Comparison of ENCODE assay signal across 14 mouse cellular contexts in genomic region chr12:91667741-91668140, GRCm38 (mm10).
A peak's percentile ranks its signal among the peaks of the same experiment; 100 is the strongest.
DNase-seq lines count a peak whose midpoint lies in the region; ATAC-seq and TF ChIP-seq lines count a peak whose summit lies in the region.
"Had no signal": no experiment of that assay in that cellular context is flagged by ENCODE, and none has a peak within 500 bp of the region (broad histone marks: within the 10 kb centered on the region; RNA-seq: fewer than 3 reads in every experiment).

No protein-coding gene starts in this region.

- WGBS in embryonic facial prominence, embryonic 14.5 days = 67% methylated on average over 7 of the region's 7 CpGs
- WGBS in embryonic facial prominence, embryonic 10.5 days = 84% methylated on average over 7 of the region's 7 CpGs
- WGBS in hindbrain, postnatal 0 days = 45% methylated on average over 7 of the region's 7 CpGs
- WGBS in hindbrain, embryonic 16.5 days = 49% methylated on average over 7 of the region's 7 CpGs
- 44% methylated on average over 7 of the region's 7 CpGs for WGBS in intestine, postnatal 0 days
- 91% methylated on average over 7 of the region's 7 CpGs for WGBS in midbrain, embryonic 10.5 days

- no peak for ATAC-seq in embryonic facial prominence, embryonic 14.5 days (ENCODE audit: low read depth)
- ATAC-seq in hindbrain, postnatal 0 days = 0 out of 2 replicates have a peak, but pooled peaks have one; percentile 8
- ATAC-seq in hindbrain, embryonic 16.5 days = no peak; the same call in 1 of the 2 replicates
- peak; percentile 32; the same call in 1 of the 2 replicates for ATAC-seq in intestine, postnatal 0 days

- no peaks in the 10 kb centered on the region for H3K36me3 ChIP-seq in embryonic facial prominence, embryonic 14.5 days (ENCODE audit: control insufficient read depth, insufficient read depth, low read length)
- H3K36me3 ChIP-seq in embryonic facial prominence, embryonic 10.5 days (replicated peaks) = no peaks in the 10 kb centered on the region
- no peaks in the 10 kb centered on the region for H3K36me3 ChIP-seq in hindbrain, postnatal 0 days (ENCODE audit: insufficient read depth, low read length)
- H3K36me3 ChIP-seq in hindbrain, embryonic 16.5 days (ENCODE audit: control insufficient read depth, insufficient read depth, low read length) = no peaks in the 10 kb centered on the region
- no peaks in the 10 kb centered on the region for H3K36me3 ChIP-seq in intestine, postnatal 0 days (ENCODE audit: control insufficient read depth, insufficient read depth)
- H3K36me3 ChIP-seq in midbrain, embryonic 10.5 days = no peaks in the 10 kb centered on the region
- H3K36me3 ChIP-seq: embryonic facial prominence, embryonic 15.5 days; heart, embryonic 13.5 days had no signal

- no peak overlapping the region for H3K4me3 ChIP-seq in embryonic facial prominence, embryonic 14.5 days (ENCODE audit: low read depth, low read length)
- no peak overlapping the region for H3K4me3 ChIP-seq in embryonic facial prominence, embryonic 10.5 days
- no peak overlapping the region for H3K4me3 ChIP-seq in hindbrain, postnatal 0 days (ENCODE audit: low read length)
- H3K4me3 ChIP-seq in hindbrain, embryonic 16.5 days (ENCODE audit: low read length) = no peak overlapping the region
- H3K4me3 ChIP-seq in intestine, postnatal 0 days (ENCODE audit: low read depth, low read length) = no peak overlapping the region
- H3K4me3 ChIP-seq in midbrain, embryonic 10.5 days = no peak overlapping the region
- H3K4me3 ChIP-seq: embryonic facial prominence, embryonic 15.5 days; heart, embryonic 13.5 days had no signal

- H3K27ac ChIP-seq in embryonic facial prominence, embryonic 14.5 days (replicated peaks; ENCODE audit: low read depth, low read length) = no peak overlapping the region
- no peak overlapping the region for H3K27ac ChIP-seq in embryonic facial prominence, embryonic 10.5 days (replicated peaks)
- no peak overlapping the region for H3K27ac ChIP-seq in hindbrain, postnatal 0 days
- H3K27ac ChIP-seq in hindbrain, embryonic 16.5 days (ENCODE audit: low read depth, low read length) = no peak overlapping the region
- peak overlapping the region; percentile 60 for H3K27ac ChIP-seq in intestine, postnatal 0 days (ENCODE audit: low read depth, low read length)
- no peak overlapping the region for H3K27ac ChIP-seq in midbrain, embryonic 10.5 days (replicated peaks)
- H3K27ac ChIP-seq: embryonic facial prominence, embryonic 15.5 days; heart, embryonic 13.5 days had no signal

- TF ChIP-seq CTCF in hindbrain, postnatal 0 days (IDR thresholded peaks at IDR 0.05; ENCODE audit: low read depth) = no peak
- no peak for TF ChIP-seq CTCF in intestine, postnatal 0 days (IDR thresholded peaks at IDR 0.05; ENCODE audit: low read depth)

- no peaks in the 10 kb centered on the region for H3K9me3 ChIP-seq in embryonic facial prominence, embryonic 14.5 days (ENCODE audit: control insufficient read depth, low read length)
- H3K9me3 ChIP-seq in embryonic facial prominence, embryonic 10.5 days = no peaks in the 10 kb centered on the region
- no peaks in the 10 kb centered on the region for H3K9me3 ChIP-seq in hindbrain, postnatal 0 days (ENCODE audit: low read length)
- H3K9me3 ChIP-seq in hindbrain, embryonic 16.5 days (ENCODE audit: control insufficient read depth, low read length) = no peaks in the 10 kb centered on the region
- H3K9me3 ChIP-seq in intestine, postnatal 0 days (ENCODE audit: control insufficient read depth) = no peaks in the 10 kb centered on the region
- H3K9me3 ChIP-seq in midbrain, embryonic 10.5 days (replicated peaks) = no peaks in the 10 kb centered on the region
- H3K9me3 ChIP-seq: embryonic facial prominence, embryonic 15.5 days; G1E; heart, embryonic 13.5 days had no signal

- H3K9ac ChIP-seq in embryonic facial prominence, embryonic 14.5 days (ENCODE audit: low read depth, low read length) = no peak overlapping the region
- no peak overlapping the region for H3K9ac ChIP-seq in hindbrain, postnatal 0 days (replicated peaks; ENCODE audit: low read length)
- H3K9ac ChIP-seq in hindbrain, embryonic 16.5 days (ENCODE audit: low read depth, low read length) = no peak overlapping the region
- H3K9ac ChIP-seq in intestine, postnatal 0 days (ENCODE audit: low read depth, low read length) = no peak overlapping the region
- H3K9ac ChIP-seq: embryonic facial prominence, embryonic 15.5 days; heart, embryonic 13.5 days had no signal

- DNase-seq in embryonic facial prominence, embryonic 14.5 days (ENCODE audit: low spot score) = peak; percentile 39
- DNase-seq in embryonic facial prominence, embryonic 10.5 days (ENCODE audit: low spot score) = no peak
- DNase-seq in hindbrain, postnatal 0 days (ENCODE audit: low spot score) = no peak
- DNase-seq in 3T3-L1 (ENCODE audit: low read depth, low spot score) = peak; percentile 35
- no peak for DNase-seq in spleen, postnatal 4 days (ENCODE audit: low spot score in 2 of 2)
- DNase-seq in midbrain, embryonic 10.5 days (ENCODE audit: low spot score) = no peak
- DNase-seq: cerebellum, adult 11 months; gastrocnemius, postnatal 10 days; kidney, postnatal 10 days had no signal

- no peaks in the 10 kb centered on the region for H3K4me1 ChIP-seq in embryonic facial prominence, embryonic 14.5 days (ENCODE audit: control insufficient read depth, insufficient read depth, low read length)
- H3K4me1 ChIP-seq in embryonic facial prominence, embryonic 10.5 days = 0 out of 2 replicates have a peak, but pooled peaks cover 8% of the 10 kb centered on the region
- H3K4me1 ChIP-seq in hindbrain, postnatal 0 days (ENCODE audit: insufficient read depth, low read length) = peaks cover 4% of the 10 kb centered on the region; the same call in 1 of the 2 replicates
- H3K4me1 ChIP-seq in hindbrain, embryonic 16.5 days (ENCODE audit: control insufficient read depth, insufficient read depth, low read depth, low read length) = peaks cover 8% of the 10 kb centered on the region; the same call in 1 of the 2 replicates
- H3K4me1 ChIP-seq in intestine, postnatal 0 days (replicated peaks; ENCODE audit: control insufficient read depth, insufficient read depth, low read length) = peaks cover 19% of the 10 kb centered on the region
- H3K4me1 ChIP-seq in midbrain, embryonic 10.5 days = peaks cover 9% of the 10 kb centered on the region

- no peaks in the 10 kb centered on the region for H3K27me3 ChIP-seq in embryonic facial prominence, embryonic 14.5 days (replicated peaks; ENCODE audit: control insufficient read depth, insufficient read depth, low read length)
- no peaks in the 10 kb centered on the region for H3K27me3 ChIP-seq in embryonic facial prominence, embryonic 10.5 days (replicated peaks; ENCODE audit: low read depth, poor library complexity, severe bottlenecking)
- H3K27me3 ChIP-seq in hindbrain, postnatal 0 days (ENCODE audit: insufficient read depth, low read length) = no peaks in the 10 kb centered on the region
- H3K27me3 ChIP-seq in hindbrain, embryonic 16.5 days (replicated peaks; ENCODE audit: control insufficient read depth, insufficient read depth, low read length) = no peaks in the 10 kb centered on the region
- no peaks in the 10 kb centered on the region for H3K27me3 ChIP-seq in intestine, postnatal 0 days (replicated peaks; ENCODE audit: control insufficient read depth, insufficient read depth, low read length)
- no peaks in the 10 kb centered on the region for H3K27me3 ChIP-seq in midbrain, embryonic 10.5 days (ENCODE audit: low read depth, poor library complexity, severe bottlenecking)
- H3K27me3 ChIP-seq: embryonic facial prominence, embryonic 15.5 days; heart, embryonic 13.5 days had no signal

- H3K4me2 ChIP-seq in embryonic facial prominence, embryonic 14.5 days (ENCODE audit: low read depth, low read length) = no peak overlapping the region
- no peak overlapping the region for H3K4me2 ChIP-seq in hindbrain, postnatal 0 days (ENCODE audit: low read depth, low read length)
- H3K4me2 ChIP-seq in hindbrain, embryonic 16.5 days (ENCODE audit: low read length) = no peak overlapping the region
- H3K4me2 ChIP-seq in intestine, postnatal 0 days (replicated peaks; ENCODE audit: low read depth) = no peak overlapping the region
- H3K4me2 ChIP-seq: embryonic facial prominence, embryonic 15.5 days; heart, embryonic 13.5 days had no signal

Comparison
In these comparisons a context has a peak if more than half of its experiments do, and no peak if none do; other contexts are left out.
1. ATAC-seq: peak in hindbrain, postnatal 0 days (single experiment) and intestine, postnatal 0 days (single experiment); none in embryonic facial prominence, embryonic 14.5 days (single experiment) and hindbrain, embryonic 16.5 days (single experiment).
2. DNase-seq: peak in embryonic facial prominence, embryonic 14.5 days (single experiment) and 3T3-L1 (single experiment); none in embryonic facial prominence, embryonic 10.5 days (single experiment), hindbrain, postnatal 0 days (single experiment), spleen, postnatal 4 days (0 of 2) and midbrain, embryonic 10.5 days (single experiment).